ENCODE assay signal across 7 mouse cellular contexts in the genomic region with DNA sequence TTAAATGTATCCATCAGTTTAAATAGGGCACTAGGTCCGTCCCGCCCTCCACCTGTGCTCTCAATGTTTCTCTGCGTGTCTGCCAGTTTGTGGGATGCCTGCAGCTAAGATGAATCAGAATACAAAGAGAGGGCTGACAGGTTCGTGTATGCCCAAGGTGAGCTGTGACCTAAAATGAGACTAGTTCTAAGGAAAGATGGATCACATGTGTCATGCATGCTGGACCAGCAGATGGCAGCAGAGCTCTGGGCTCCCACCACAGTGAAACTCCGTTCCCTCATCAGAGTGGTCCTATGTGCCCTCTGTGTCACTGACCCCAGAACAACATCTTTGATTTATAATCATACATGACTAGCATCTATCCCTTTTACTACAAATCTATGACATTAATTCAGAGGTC.
DNase-seq lines count a peak whose midpoint lies in the region; ATAC-seq and TF ChIP-seq lines count a peak whose summit lies in the region.

No protein-coding gene starts in this region.

- H3K4me2 ChIP-seq in hindbrain, embryonic 15.5 days: peak overlapping the region; percentile 95

- H3K4me1 ChIP-seq in hindbrain, embryonic 15.5 days (replicated peaks): peaks cover 38% of the 10 kb centered on the region

- peak overlapping the region; percentile 72 for H3K9ac ChIP-seq in hindbrain, embryonic 15.5 days

- peak; percentile 24 for DNase-seq in adrenal gland, adult 8-10 months
- DNase-seq in cerebellum, postnatal 4 days (ENCODE audit: low spot score in 2 of 2): peak; percentile 76 to 93
- peak; percentile 70 for DNase-seq in gastrocnemius, adult 2 months
- peak; percentile 72 to 79 for DNase-seq in layer of hippocampus, postnatal 36 days
- DNase-seq in lung, postnatal 14 days: peak; percentile 73
- peak; percentile 79 for DNase-seq in right cerebral cortex, adult 18-20 months

- H3K27me3 ChIP-seq in hindbrain, embryonic 15.5 days: no peaks in the 10 kb centered on the region

- intact Hi-C loops in gastrocnemius, adult 2 months (cut with DNase I): loop anchor here (10.0 kb wide), 1 partner anchor 1326 kb away; no protein-coding TSS in a partner anchor

- H3K27ac ChIP-seq in gastrocnemius, adult 2 months: no peak overlapping the region
- H3K27ac ChIP-seq in hindbrain, embryonic 15.5 days (replicated peaks): peak overlapping the region; percentile 94

- H3K4me3 ChIP-seq in gastrocnemius, adult 2 months: peak overlapping the region; percentile 71
- peak overlapping the region; percentile 49 for H3K4me3 ChIP-seq in hindbrain, embryonic 15.5 days

- whole genome bisulfite sequencing in hindbrain, embryonic 15.5 days: 0% methylated on average over 5 of the region's 5 CpGs

- peak; percentile 71 for ATAC-seq in hindbrain, embryonic 15.5 days (ENCODE audit: low FRiP score, low read depth)

- H3K36me3 ChIP-seq in hindbrain, embryonic 15.5 days: no peaks in the 10 kb centered on the region

- H3K9me3 ChIP-seq in hindbrain, embryonic 15.5 days: no peaks in the 10 kb centered on the region

- TF ChIP-seq CTCF in gastrocnemius, adult 2 months (IDR thresholded peaks at IDR 0.05): peak; percentile 95

Comparison
In these comparisons a context has a peak if more than half of its experiments do, and no peak if none do; other contexts are left out.
1. DNase-seq: peak in every context shown above with its lines; median percentile 84 in cerebellum, postnatal 4 days; 79 in right cerebral cortex, adult 18-20 months; 76 in layer of hippocampus, postnatal 36 days; 73 in lung, postnatal 14 days; 70 in gastrocnemius, adult 2 months; 24 in adrenal gland, adult 8-10 months.